Mouse (Mus musculus) neutrophil, adult 65 days (primary cell): ENCODE data around the gene Hoxa2. TPM values are rescaled to one million over a fixed set of nuclear protein-coding genes. Genes with fewer than 3 reads are reported as not detected.

Experiments used
- total RNA-seq: library from RNA; stranded (reverse); gene quantifications from 2 replicates; pipeline ENCODE4 v1.2.4, GENCODE M21; 2023

Gene Hoxa2
- not detected in 2 replicates for total RNA-seq

GRCm38 (mm10) chr6:52164626-52165440 is at the start of gene Hoxa2:
Hoxa2 (minus strand) TSS chr6:52164831.

GRCm38 (mm10) chr6:52213119-52213986 is 48.7 kb upstream of the Hoxa2 start, which contains the start of the genes Hoxa3 and Gm28308:
Hoxa3 (minus strand) TSS chr6:52213336.
Gm28308 (minus strand) TSS chr6:52213339.

GRCm38 (mm10) chr6:52208072-52208867 is 43.6 kb upstream of the Hoxa2 start, which contains the start of gene Hoxa6:
Hoxa6 (minus strand) TSS chr6:52208722.

GRCm38 (mm10) chr6:52204050-52204752 is 39.6 kb upstream of the Hoxa2 start, which contains the start of gene Hoxa5:
Hoxa5 (minus strand) TSS chr6:52204587.

DNA sequence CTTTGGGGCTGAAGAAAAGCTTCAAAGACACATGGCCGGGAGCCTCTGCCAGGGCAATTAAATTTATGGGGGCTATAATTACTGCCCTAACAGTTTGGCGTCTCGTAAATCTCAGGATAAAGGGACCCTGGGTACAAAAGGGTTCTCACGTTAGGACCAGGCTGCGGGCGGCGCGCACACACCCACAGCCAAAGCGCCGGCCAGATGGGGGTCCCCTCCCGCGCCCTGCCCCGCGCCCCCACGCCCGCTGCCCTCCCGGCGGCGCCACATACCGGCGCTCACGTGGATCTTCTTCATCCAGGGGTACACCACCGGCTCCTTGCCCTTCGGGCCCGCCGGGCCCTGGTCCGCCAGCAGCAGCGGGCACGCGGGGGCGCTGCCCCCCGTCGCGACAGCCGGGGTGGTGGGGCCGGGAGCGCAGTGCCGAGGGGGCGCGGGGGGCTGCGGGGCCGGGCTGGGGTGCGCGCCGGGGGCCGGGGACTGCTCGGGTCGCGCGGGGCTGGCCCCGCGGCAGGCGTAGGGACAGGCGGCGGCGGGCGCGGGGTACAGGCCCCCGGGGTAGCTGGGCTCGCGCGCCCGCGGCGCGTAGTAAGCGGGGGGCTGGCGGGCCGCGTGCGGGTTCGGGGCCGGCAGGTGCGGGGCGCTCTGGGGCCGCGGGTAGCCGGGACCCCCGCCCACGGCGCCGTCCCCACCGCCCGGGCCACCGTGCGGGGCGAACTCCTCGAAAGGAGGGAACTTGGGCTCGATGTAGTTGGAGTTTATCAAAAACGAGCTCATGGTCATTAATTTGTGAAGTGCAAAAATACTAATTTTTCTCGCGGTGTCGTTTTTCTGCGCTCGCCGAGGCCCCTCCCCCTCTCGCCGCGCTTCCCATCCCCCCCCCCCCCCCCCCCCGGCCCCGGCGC is 26.5 kb upstream of the Hoxa2 start, which contains the start of gene Hoxa4:
TSS of gene Hoxa4 (minus strand) at position 848 of the 905 bp plus-strand sequence.

GRCm38 (mm10) chr6:52177061-52177735 is 12.6 kb upstream of the Hoxa2 start, which contains the start of gene 5730596B20Rik:
5730596B20Rik (plus strand) TSS chr6:52177498.

DNA sequence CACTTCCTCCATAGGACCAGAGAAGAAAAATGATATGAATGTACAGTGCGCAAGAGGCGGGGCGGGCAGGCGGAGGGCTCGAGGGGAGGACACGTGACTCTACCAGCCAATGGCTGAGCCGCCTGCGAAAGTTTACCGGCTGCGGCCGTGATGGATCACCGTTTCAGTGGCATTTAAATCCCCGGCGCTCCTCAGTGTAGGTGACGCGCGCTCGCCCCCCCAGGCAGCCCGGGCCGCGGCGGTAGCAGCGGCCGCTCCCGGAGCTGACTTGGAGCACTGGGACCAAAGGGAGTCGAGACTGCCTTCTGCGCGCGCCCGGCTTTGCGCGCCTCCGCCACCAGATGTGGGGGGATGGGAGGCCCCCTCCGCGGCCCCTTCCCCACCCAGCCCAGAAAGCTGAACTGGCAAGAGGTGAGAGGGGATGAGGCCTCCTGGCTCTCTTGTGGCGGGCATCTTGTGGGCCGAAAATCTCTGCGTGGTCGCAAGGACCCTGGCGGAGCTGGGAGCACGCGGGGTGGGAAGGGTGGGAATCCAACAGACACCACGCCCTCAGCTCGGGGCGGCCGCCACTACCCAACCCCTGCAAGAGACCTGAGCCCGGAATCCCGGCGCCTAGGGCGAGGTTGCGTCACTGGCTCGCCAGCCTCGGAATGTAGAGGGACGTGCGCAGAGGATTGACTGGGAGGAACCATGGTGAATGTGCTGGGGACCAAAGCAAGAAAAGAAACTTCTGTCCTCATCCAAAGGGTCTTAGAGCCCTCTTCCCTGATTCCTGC is 6.2 kb downstream of the Hoxa2 start, which contains the start of gene Hoxa1:
TSS of gene Hoxa1 (minus strand) at position 42 of the 776 bp plus-strand sequence.

Other genes with a start within 250 kb of the Hoxa2 start
- gene Skap2, start 152.3 kb downstream of the Hoxa2 start, total RNA-seq = 214 and 275 TPM in 2 replicates
- gene Hoxa1, start 6.5 kb downstream of the Hoxa2 start, total RNA-seq = not detected in 2 replicates
- not detected in 2 replicates for gene 5730596B20Rik, start 12.7 kb upstream of the Hoxa2 start, total RNA-seq
- 0.32 TPM in 1 of 2 replicates, not detected in the other for gene Hoxa4, start 26.9 kb upstream of the Hoxa2 start, total RNA-seq
- gene Hoxa5, start 39.8 kb upstream of the Hoxa2 start, total RNA-seq = 0.25 TPM in 1 of 2 replicates, not detected in the other
- not detected in 2 replicates for gene Hoxa6, start 43.9 kb upstream of the Hoxa2 start, total RNA-seq
- gene Hoxa3, start 48.5 kb upstream of the Hoxa2 start, total RNA-seq = not detected in 2 replicates
- not detected in 2 replicates for gene Gm28308, start 48.5 kb upstream of the Hoxa2 start, total RNA-seq
- gene Hoxa7, start 57.0 kb upstream of the Hoxa2 start, total RNA-seq = not detected in 2 replicates
- 0.22 TPM in 1 of 2 replicates, not detected in the other for gene Hoxa9, start 66.3 kb upstream of the Hoxa2 start, total RNA-seq
- gene Hoxa10, start 76.0 kb upstream of the Hoxa2 start, total RNA-seq = not detected in 2 replicates
- not detected in 2 replicates for gene Hoxa11, start 81.0 kb upstream of the Hoxa2 start, total RNA-seq
- not detected in 2 replicates for gene Hoxa13, start 96.0 kb upstream of the Hoxa2 start, total RNA-seq
- not detected in 2 replicates for gene Evx1, start 148.7 kb upstream of the Hoxa2 start, total RNA-seq